Mouse (Mus musculus) G1E-ER4 (cell line): ENCODE results near the gene Zic3. TPM values are rescaled to one million over a fixed set of nuclear protein-coding genes. Genes with fewer than 3 reads are reported as not detected.

Experiments
- GATA1 ChIP-seq: IDR thresholded peaks from one replicate; pipeline ENCODE4 v1.8.0; 2012; ENCODE audit warnings: low read length, inconsistent platforms
- polyA plus RNA-seq: library from polyadenylated mRNA; stranded (reverse); fragments of >175 nt; gene quantifications from 2 replicates; pipeline ENCODE4 v1.2.3, GENCODE M21; 2012

Gene Zic3
- not detected in 2 replicates for polyA plus RNA-seq

- TF ChIP-seq GATA1, result no peak
Observed at GRCm38 (mm10) chrX:58022400-58022799, at the start of gene Zic3. TSS of gene Zic3 (plus strand) at chrX:58022700.

GRCm38 (mm10) chrX:57982351-57982750 lies 40.1 kb upstream of the Zic3 start:
- no peak for TF ChIP-seq GATA1

GRCm38 (mm10) chrX:57987455-57988109 lies 34.9 kb upstream of the Zic3 start:
- no peak for TF ChIP-seq GATA1

DNA sequence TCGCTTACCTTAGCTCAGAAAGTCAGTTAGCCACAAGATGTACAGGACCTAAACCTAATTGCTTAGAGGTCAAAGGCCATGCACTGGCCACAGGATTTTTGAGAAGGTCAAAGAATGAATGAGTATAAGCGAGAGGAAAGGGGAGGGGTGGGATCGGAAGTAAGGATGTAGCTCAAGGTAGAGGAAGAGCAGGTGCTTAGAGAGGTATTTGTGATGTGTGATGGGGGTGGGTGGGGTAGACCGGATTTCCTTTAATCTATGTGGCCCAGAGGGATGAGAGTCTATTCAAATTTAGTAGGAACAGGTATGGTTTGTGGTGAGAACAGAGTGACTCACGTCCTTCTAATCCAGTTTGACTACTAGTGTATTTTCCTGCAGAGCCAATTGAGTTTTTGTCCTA lies 9.1 kb upstream of the Zic3 start:
- no peak for TF ChIP-seq GATA1

DNA sequence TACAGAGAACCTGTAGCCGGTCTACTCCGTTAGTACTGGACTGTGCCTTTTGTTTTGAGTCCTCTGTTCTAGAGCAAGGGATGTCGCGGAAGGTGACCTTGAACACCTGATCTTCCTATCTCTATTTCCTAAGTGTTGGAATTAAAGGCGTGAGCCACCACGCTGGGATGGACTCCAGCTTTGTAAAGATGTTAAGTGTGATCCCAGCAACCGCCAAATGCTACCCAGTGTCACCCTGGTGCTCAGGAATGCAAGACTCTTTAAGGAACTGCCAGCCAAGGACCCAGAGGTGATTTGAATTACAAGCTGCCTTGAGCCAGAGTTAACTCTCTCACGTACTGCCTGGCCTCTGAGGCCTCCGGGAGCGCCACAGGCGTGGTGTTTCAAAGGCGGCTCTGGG lies 8.4 kb upstream of the Zic3 start:
- no peak for TF ChIP-seq GATA1

- TF ChIP-seq GATA1, result no peak
Observed at GRCm38 (mm10) chrX:58014761-58015160, 7.7 kb upstream of the Zic3 start.

- no peak for TF ChIP-seq GATA1
Observed at GRCm38 (mm10) chrX:58015336-58015945, 7.1 kb upstream of the Zic3 start.

DNA sequence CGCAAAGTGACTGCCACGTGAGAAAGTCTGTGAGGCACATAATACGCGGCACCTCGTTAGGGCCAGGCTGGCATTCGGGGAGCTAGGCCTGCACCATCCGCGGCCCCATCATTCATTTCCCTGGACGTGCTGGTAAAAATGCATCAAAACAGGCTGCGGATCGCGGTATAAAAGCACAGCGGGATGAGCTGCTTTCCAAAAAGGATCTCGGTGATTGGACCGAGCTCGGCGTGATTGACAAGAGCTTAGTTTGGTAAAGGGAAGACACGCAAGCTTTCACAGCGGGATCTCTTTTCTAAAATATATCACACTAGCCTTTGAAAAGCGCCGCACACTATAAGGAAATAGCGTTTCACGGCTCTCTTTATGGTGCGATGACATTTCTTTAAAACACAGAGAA lies 3.8 kb upstream of the Zic3 start:
- TF ChIP-seq GATA1, result no peak

GRCm38 (mm10) chrX:58019257-58019953 lies 3.1 kb upstream of the Zic3 start:
- TF ChIP-seq GATA1, result no peak

GRCm38 (mm10) chrX:58027631-58028030 lies 5.1 kb downstream of the Zic3 start:
- TF ChIP-seq GATA1, result no peak

DNA sequence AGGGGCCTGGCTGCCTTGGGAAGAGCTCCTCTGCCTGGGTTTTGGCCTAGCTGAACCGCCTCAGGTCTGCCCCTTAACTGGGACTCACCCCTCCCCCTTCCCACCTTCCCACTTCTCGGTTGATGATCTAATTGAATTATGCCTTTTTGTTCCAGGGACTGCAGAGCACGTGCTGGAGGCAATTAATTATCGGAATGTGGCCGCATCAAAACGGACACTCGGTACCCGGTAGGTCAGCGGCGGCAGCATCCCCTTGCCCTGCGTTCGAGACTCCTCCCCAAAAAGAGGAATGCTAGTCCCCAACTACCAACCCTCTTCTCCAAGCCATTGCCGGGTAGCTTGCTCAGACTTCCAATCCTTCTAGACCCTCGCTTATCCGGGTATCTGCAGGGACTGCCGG lies 5.6 kb downstream of the Zic3 start:
- TF ChIP-seq GATA1, result no peak

- no peak for TF ChIP-seq GATA1
Observed at GRCm38 (mm10) chrX:58028858-58029257, 6.4 kb downstream of the Zic3 start.

DNA sequence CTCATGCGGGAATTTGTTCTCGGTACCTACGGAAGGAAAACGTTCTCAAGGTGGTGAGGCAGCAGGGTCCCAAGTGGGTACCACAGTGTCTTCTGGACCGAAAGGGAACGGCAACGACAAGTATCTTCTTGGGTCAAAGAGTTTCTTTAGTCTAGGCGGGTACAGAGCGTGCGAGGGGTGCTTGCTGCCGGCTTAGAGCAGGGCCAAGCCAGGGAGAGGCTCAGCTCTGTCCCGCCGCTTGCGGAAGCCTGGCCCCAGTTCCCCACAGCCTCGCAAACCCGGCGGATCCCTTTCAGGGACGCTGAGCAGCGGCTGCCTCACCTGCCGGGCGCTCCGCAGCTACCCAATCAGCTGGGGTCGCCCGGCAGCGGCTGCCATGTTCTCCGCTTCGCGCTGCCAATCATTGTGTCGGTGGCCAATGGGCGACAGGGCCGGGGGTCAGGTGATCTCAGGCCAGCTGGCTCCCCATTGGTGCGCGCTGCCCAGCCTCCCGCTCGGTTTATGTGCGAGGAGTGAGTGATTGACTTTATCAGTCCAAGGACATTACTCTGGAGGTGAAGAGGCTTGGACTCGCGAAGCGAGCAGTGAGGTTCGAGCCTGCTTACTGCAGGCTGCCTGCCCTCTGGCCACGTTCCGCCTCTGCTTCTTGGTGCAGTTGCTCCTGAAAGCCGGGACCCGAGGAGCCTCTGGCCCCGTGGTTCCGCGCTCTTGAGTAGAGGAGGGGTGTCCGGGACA lies 7.8 kb downstream of the Zic3 start:
- TF ChIP-seq GATA1, result no peak

- no peak for TF ChIP-seq GATA1
Observed at GRCm38 (mm10) chrX:58030835-58031670, 8.6 kb downstream of the Zic3 start.

DNA sequence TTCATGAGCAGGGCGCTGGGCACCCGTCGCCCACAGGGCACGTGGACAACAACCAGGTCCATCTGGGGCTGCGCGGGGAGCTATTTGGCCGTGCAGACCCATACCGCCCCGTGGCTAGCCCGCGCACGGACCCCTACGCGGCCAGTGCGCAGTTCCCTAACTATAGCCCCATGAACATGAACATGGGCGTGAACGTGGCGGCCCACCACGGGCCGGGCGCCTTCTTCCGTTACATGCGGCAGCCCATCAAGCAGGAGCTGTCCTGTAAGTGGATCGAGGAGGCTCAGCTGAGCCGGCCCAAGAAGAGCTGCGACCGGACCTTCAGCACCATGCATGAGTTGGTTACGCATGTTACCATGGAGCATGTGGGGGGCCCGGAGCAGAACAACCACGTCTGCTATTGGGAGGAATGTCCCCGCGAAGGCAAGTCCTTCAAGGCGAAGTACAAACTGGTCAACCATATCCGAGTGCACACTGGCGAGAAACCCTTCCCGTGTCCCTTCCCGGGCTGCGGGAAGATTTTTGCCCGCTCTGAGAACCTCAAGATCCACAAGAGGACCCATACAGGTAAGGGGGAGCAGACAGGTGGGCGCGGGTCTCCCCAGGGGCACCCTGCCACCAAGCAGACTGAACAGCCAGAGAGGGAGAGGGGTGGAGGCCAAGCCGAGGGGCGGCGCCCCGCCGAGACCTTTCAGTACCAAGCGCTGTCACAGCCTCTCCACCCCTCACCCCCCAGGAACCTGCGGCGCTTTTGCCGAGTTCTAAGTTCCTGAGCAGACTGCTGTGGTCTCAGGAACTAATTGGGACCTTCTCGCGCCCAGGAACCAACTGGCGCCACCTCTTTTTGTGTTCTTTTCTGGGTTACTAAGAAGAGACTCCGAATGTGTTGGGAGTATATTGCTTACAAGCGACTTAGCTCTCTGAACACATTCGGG lies 9.4 kb downstream of the Zic3 start:
- TF ChIP-seq GATA1, result no peak
